Mouse (Mus musculus) left cerebral cortex, postnatal 36 days (tissue): ENCODE measurements around the gene Itgav. TPM values are rescaled to one million over a fixed set of nuclear protein-coding genes. Genes with fewer than 3 reads are reported as not detected.

Source experiments
- total RNA-seq, 2 experiments: library from RNA; stranded (reverse); gene quantifications; 2 replicates each; pipeline ENCODE4 v1.2.3; 2021

Gene Itgav
- total RNA-seq, 2 experiments from 2014 or later: 133 to 134 TPM

Other genes with a start within 250 kb of the Itgav start
- gene Zc3h15, start 80.0 kb upstream of the Itgav start, total RNA-seq: 100 to 1,000 TPM; 133 to 134 TPM
- gene Fam171b, start 88.2 kb downstream of the Itgav start, total RNA-seq: 100 to 1,000 TPM; 211 to 218 TPM
- gene Zswim2, start 216.8 kb downstream of the Itgav start, total RNA-seq: not detected
- 1 to 10 TPM; 1.3 to 1.4 TPM for gene Gm13698, start 231.3 kb downstream of the Itgav start, total RNA-seq
- gene Gm13693, start 237.1 kb downstream of the Itgav start, total RNA-seq: 1 to 10 TPM; 1.3 to 1.4 TPM
- gene Gm13695, start 242.9 kb downstream of the Itgav start, total RNA-seq: 1 to 10 TPM; 1.3 to 1.4 TPM
- 1 to 10 TPM; 1.3 to 1.4 TPM for gene Gm13696, start 248.7 kb downstream of the Itgav start, total RNA-seq